Comparison of ENCODE assay signal across 30 mouse cellular contexts in the genomic region with DNA sequence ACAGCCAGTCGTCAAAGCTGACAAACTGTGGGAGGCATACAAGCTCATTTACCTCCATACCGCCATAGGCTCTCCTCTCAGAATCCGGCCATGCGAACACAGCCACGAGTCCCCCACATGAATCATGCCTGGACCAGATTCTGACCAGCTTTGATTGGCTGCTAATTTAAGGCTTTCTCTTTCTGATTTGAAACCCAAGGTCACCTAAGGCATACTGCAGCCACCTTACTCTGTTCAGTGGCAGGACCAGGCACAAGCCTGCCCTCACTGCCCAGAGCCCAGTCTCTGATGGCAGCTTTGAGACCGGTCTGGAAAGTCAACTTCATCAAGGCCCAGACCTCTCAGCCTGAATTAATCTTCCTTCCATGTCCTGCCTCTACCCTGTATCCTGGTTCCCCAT. TPM values are rescaled to one million over a fixed set of nuclear protein-coding genes. Genes with fewer than 3 reads are reported as not detected.
A peak's percentile ranks its signal among the peaks of the same experiment; 100 is the strongest.
DNase-seq lines count a peak whose midpoint lies in the region; ATAC-seq and TF ChIP-seq lines count a peak whose summit lies in the region.
"Had no signal": no experiment of that assay in that cellular context is flagged by ENCODE, and none has a peak within 500 bp of the region (broad histone marks: within the 10 kb centered on the region; RNA-seq: fewer than 3 reads in every experiment).

No protein-coding gene starts in this region.

- H3K4me3 ChIP-seq in heart, adult 2 months = no peak overlapping the region; the same call in 1 of the 2 replicates
- no peak overlapping the region for H3K4me3 ChIP-seq in layer of hippocampus, adult 2 months
- no peak overlapping the region for H3K4me3 ChIP-seq in heart, embryonic 14.5 days (ENCODE audit: control insufficient read depth in 1 of 2, insufficient read depth in 1 of 2, low read depth in 1 of 2, low read length in 2 of 2)
- H3K4me3 ChIP-seq in forebrain, postnatal 0 days (ENCODE audit: low read depth, low read length) = no peak overlapping the region
- no peak overlapping the region for H3K4me3 ChIP-seq in kidney, adult 2 months (ENCODE audit: insufficient read depth, low read depth, low read length)
- H3K4me3 ChIP-seq: embryonic facial prominence, embryonic 13.5 days; forebrain, embryonic 10.5 days; forebrain, embryonic 15.5 days; hindbrain, embryonic 10.5 days; intestine, embryonic 15.5 days; limb, embryonic 12.5 days; liver, embryonic 15.5 days; lung, embryonic 15.5 days; midbrain, embryonic 10.5 days; midbrain, embryonic 15.5 days; neural tube, embryonic 15.5 days; stomach, embryonic 15.5 days had no signal

- TF ChIP-seq EP300 in heart, adult 2 months (IDR thresholded peaks at IDR 0.05; ENCODE audit: insufficient read depth, low read depth, low read length) = no peak

- ATAC-seq in heart, embryonic 14.5 days (ENCODE audit: insufficient number of reproducible peaks, insufficient read depth, low FRiP score, low read depth) = peak; percentile 60; the same call in 1 of the 2 replicates
- no peak for ATAC-seq in forebrain, postnatal 0 days
- ATAC-seq: CD4-positive, CD25-positive, alpha-beta regulatory T cell, adult 4 months; forebrain, embryonic 15.5 days; intestine, embryonic 15.5 days; midbrain, embryonic 15.5 days had no signal

- WGBS in heart, adult 2 months = 61% methylated on average over 6 of the region's 6 CpGs
- 57% methylated on average over 6 of the region's 6 CpGs for WGBS in heart, embryonic 14.5 days
- 49% methylated on average over 6 of the region's 6 CpGs for WGBS in forebrain, postnatal 0 days
- 66% methylated on average over 6 of the region's 6 CpGs for WGBS in kidney, adult 2 months

- H3K27ac ChIP-seq in heart, adult 2 months = peak overlapping the region; percentile 71
- H3K27ac ChIP-seq in layer of hippocampus, adult 2 months = peak overlapping the region; percentile 71
- H3K27ac ChIP-seq in heart, embryonic 14.5 days (replicated peaks in 1 of 2; ENCODE audit: control insufficient read depth in 1 of 2, insufficient read depth in 1 of 2, low read depth in 2 of 2, low read length in 2 of 2) = peak overlapping the region; percentile 76 to 83
- H3K27ac ChIP-seq in forebrain, postnatal 0 days (ENCODE audit: low read depth, low read length) = no peak overlapping the region
- no peak overlapping the region for H3K27ac ChIP-seq in kidney, adult 2 months (ENCODE audit: insufficient read depth, low read depth, low read length)
- H3K27ac ChIP-seq: embryonic facial prominence, embryonic 13.5 days; forebrain, embryonic 15.5 days; hindbrain, postnatal 0 days; intestine, embryonic 15.5 days; kidney, postnatal 0 days; liver, embryonic 15.5 days; lung, embryonic 15.5 days; midbrain, embryonic 10.5 days; midbrain, embryonic 15.5 days; neural tube, embryonic 15.5 days; stomach, embryonic 15.5 days had no signal

- peak in 1 of 2 experiments; percentile 41 for DNase-seq in heart, adult 2 months
- no peak for DNase-seq in heart, postnatal 36 days
- DNase-seq in layer of hippocampus, adult 2 months (ENCODE audit: low spot score in 2 of 2) = no peak
- DNase-seq in layer of hippocampus, postnatal 36 days = no peak
- DNase-seq in forebrain, postnatal 0 days = no peak
- no peak for DNase-seq in kidney, adult 2 months
- DNase-seq: adrenal gland, postnatal 14 days; cerebellum, adult 8-10 months; gastrocnemius, postnatal 10 days; kidney, adult 8-10 months; kidney, postnatal 4 days; retina, postnatal 1 day; right cerebral cortex, postnatal 25 days; thymus, postnatal 14 days had no signal

- intact Hi-C loops in heart, adult 2 months (cut with DNase I) = no loop called here
- intact Hi-C loops in heart, postnatal 36 days (cut with DNase I) = no loop called here

- TF ChIP-seq POLR2A in heart, adult 2 months (IDR thresholded peaks at IDR 0.05; ENCODE audit: insufficient read depth, low read depth, low read length) = peak; percentile 71; the same call in 1 of the 2 replicates
- no peak for TF ChIP-seq POLR2A in kidney, adult 2 months (IDR thresholded peaks at IDR 0.05; ENCODE audit: low read depth, low read length)

- TF ChIP-seq CTCF in heart, adult 2 months (IDR thresholded peaks at IDR 0.05) = no peak
- no peak for TF ChIP-seq CTCF in layer of hippocampus, adult 2 months (conservative IDR thresholded peaks at IDR 0.05)
- no peak for TF ChIP-seq CTCF in forebrain, postnatal 0 days (IDR thresholded peaks at IDR 0.05; ENCODE audit: low read depth)
- no peak for TF ChIP-seq CTCF in kidney, adult 2 months (conservative IDR thresholded peaks at IDR 0.05; ENCODE audit: insufficient read depth, insufficient read length, low read depth, low read length)

- no peaks in the 10 kb centered on the region for H3K9me3 ChIP-seq in heart, embryonic 14.5 days (ENCODE audit: control insufficient read depth, low read length)
- H3K9me3 ChIP-seq in forebrain, postnatal 0 days (ENCODE audit: low read length) = no peaks in the 10 kb centered on the region
- H3K9me3 ChIP-seq: embryonic facial prominence, embryonic 13.5 days; forebrain, embryonic 10.5 days; forebrain, embryonic 15.5 days; hindbrain, embryonic 10.5 days; intestine, embryonic 15.5 days; limb, embryonic 12.5 days; liver, embryonic 15.5 days; lung, embryonic 15.5 days; midbrain, embryonic 10.5 days; midbrain, embryonic 15.5 days; neural tube, embryonic 15.5 days; stomach, embryonic 15.5 days had no signal

- H3K4me2 ChIP-seq in heart, embryonic 14.5 days (ENCODE audit: low read length) = peak overlapping the region; percentile 39; the same call in 1 of the 2 replicates
- no peak overlapping the region for H3K4me2 ChIP-seq in forebrain, postnatal 0 days (ENCODE audit: low read depth)
- H3K4me2 ChIP-seq: embryonic facial prominence, embryonic 13.5 days; forebrain, embryonic 15.5 days; intestine, embryonic 15.5 days; limb, embryonic 12.5 days; liver, embryonic 15.5 days; lung, embryonic 15.5 days; midbrain, embryonic 15.5 days; neural tube, embryonic 15.5 days; stomach, embryonic 15.5 days had no signal

- peaks cover 22% of the 10 kb centered on the region for H3K4me1 ChIP-seq in heart, adult 2 months (ENCODE audit: control insufficient read depth, insufficient read depth, low read length)
- peaks cover 47 to 71% of the 10 kb centered on the region in 2 experiments for H3K4me1 ChIP-seq in heart, embryonic 14.5 days (ENCODE audit: control insufficient read depth in 2 of 2, insufficient read depth in 2 of 2, low read length in 2 of 2)
- H3K4me1 ChIP-seq in forebrain, postnatal 0 days (ENCODE audit: insufficient read depth) = 0 out of 2 replicates have a peak, but pooled peaks cover 6% of the 10 kb centered on the region
- H3K4me1 ChIP-seq in kidney, adult 2 months (ENCODE audit: control insufficient read depth, insufficient read depth, low read length) = no peaks in the 10 kb centered on the region
- H3K4me1 ChIP-seq: intestine, embryonic 15.5 days; liver, embryonic 15.5 days; stomach, embryonic 15.5 days had no signal

- H3K27me3 ChIP-seq in heart, adult 2 months (ENCODE audit: control insufficient read depth, insufficient read depth, low read length) = no peaks in the 10 kb centered on the region
- H3K27me3 ChIP-seq in heart, embryonic 14.5 days (ENCODE audit: control insufficient read depth, insufficient read depth, low read length) = no peaks in the 10 kb centered on the region
- no peaks in the 10 kb centered on the region for H3K27me3 ChIP-seq in forebrain, postnatal 0 days (ENCODE audit: insufficient read depth, low read length)
- H3K27me3 ChIP-seq in kidney, adult 2 months (replicated peaks; ENCODE audit: control insufficient read depth, insufficient read depth, low read length) = no peaks in the 10 kb centered on the region
- H3K27me3 ChIP-seq: embryonic facial prominence, embryonic 13.5 days; forebrain, embryonic 15.5 days; intestine, embryonic 15.5 days; limb, embryonic 12.5 days; liver, embryonic 15.5 days; lung, embryonic 15.5 days; midbrain, embryonic 15.5 days; neural tube, embryonic 15.5 days; stomach, embryonic 15.5 days had no signal

- H3K36me3 ChIP-seq in heart, adult 2 months (ENCODE audit: control insufficient read depth, insufficient read depth, low read length) = peaks cover 2% of the 10 kb centered on the region; the same call in 1 of the 2 replicates
- peaks cover 3% of the 10 kb centered on the region; the same call in 1 of the 2 replicates for H3K36me3 ChIP-seq in heart, embryonic 14.5 days (ENCODE audit: control insufficient read depth, insufficient read depth, low read length)
- H3K36me3 ChIP-seq in forebrain, postnatal 0 days (ENCODE audit: insufficient read depth) = no peaks in the 10 kb centered on the region
- H3K36me3 ChIP-seq in kidney, adult 2 months (ENCODE audit: control insufficient read depth, insufficient read depth, low read length) = no peaks in the 10 kb centered on the region
- H3K36me3 ChIP-seq: embryonic facial prominence, embryonic 13.5 days; forebrain, embryonic 10.5 days; forebrain, embryonic 15.5 days; intestine, embryonic 15.5 days; limb, embryonic 12.5 days; liver, embryonic 15.5 days; midbrain, embryonic 15.5 days; neural tube, embryonic 15.5 days; stomach, embryonic 15.5 days had no signal

- peak overlapping the region; percentile 30; the same call in 1 of the 2 replicates for H3K9ac ChIP-seq in heart, adult 2 months (ENCODE audit: low read depth, low read length)
- peak overlapping the region; percentile 63 for H3K9ac ChIP-seq in heart, embryonic 14.5 days (ENCODE audit: low read length)
- no peak overlapping the region for H3K9ac ChIP-seq in forebrain, postnatal 0 days
- H3K9ac ChIP-seq: embryonic facial prominence, embryonic 13.5 days; forebrain, embryonic 15.5 days; intestine, embryonic 15.5 days; limb, embryonic 12.5 days; liver, embryonic 15.5 days; lung, embryonic 15.5 days; midbrain, embryonic 15.5 days; neural tube, embryonic 15.5 days; stomach, embryonic 15.5 days had no signal

- H3K79me2 ChIP-seq in heart, adult 2 months (replicated peaks; ENCODE audit: control insufficient read depth, insufficient read depth, low read length) = peaks cover 4% of the 10 kb centered on the region

RNA-seq across cellular contexts. Expression of a gene that starts 17.7 kb away (rescaled TPM):
- 100 to 1,000 TPM; 108 to 113 TPM for total RNA-seq in heart, adult 2 months (2021)
- 49.8 and 75.4 TPM in 2 replicates for polyA plus RNA-seq in heart, adult 2 months (2012; rRNA removed)
- total RNA-seq in heart, postnatal 36 days (2021) = 100 to 1,000 TPM; 109 to 112 TPM
- 10 to 100 TPM; 20.9 to 21.7 TPM for total RNA-seq in layer of hippocampus, adult 2 months (2021)
- 10 to 100 TPM; 17.8 to 19.0 TPM for total RNA-seq in layer of hippocampus, postnatal 36 days (2021)
- polyA plus RNA-seq in heart, embryonic 14.5 days (2014; fragmentation: Nextera tagmentation; extraction: Ambion mirVana) = 47.8 and 55.2 TPM in 2 replicates
- 17.8 and 19.7 TPM in 2 replicates for total RNA-seq in forebrain, postnatal 0 days (2014; rRNA removed)
- polyA plus RNA-seq in forebrain, postnatal 0 days (2015; fragmentation: Nextera tagmentation; extraction: Ambion mirVana) = 6.7 and 9.2 TPM in 2 replicates
- polyA plus RNA-seq in kidney, adult 2 months (2012; rRNA removed) = 16.4 and 17.4 TPM in 2 replicates

Comparison
In these comparisons a context has a peak if more than half of its experiments do, and no peak if none do; other contexts are left out.
1. H3K27ac ChIP-seq: peak in heart, adult 2 months (single experiment), layer of hippocampus, adult 2 months (single experiment) and heart, embryonic 14.5 days (2 of 2); none in forebrain, postnatal 0 days (single experiment) and kidney, adult 2 months (single experiment).